Mouse (Mus musculus): ENCODE measurements around the gene Crispld2. TPM values are rescaled to one million over a fixed set of nuclear protein-coding genes. Genes with fewer than 3 reads are reported as not detected.

The Crispld2 gene
- polyA plus RNA-seq, 1 experiment: not detected

GRCm38 (mm10) chr8:120100388-120101067 is 108.3 kb downstream of the Crispld2 start:
- H3K4me3 ChIP-seq (replicated peaks): peak overlapping the region; percentile 89
- no peaks in the 10 kb centered on the region for H3K27me3 ChIP-seq (ENCODE audit: control insufficient read depth)
- H3K9me3 ChIP-seq (ENCODE audit: control insufficient read depth, low read length): no peaks in the 10 kb centered on the region
- peaks cover 52% of the 10 kb centered on the region for H3K4me1 ChIP-seq (ENCODE audit: control insufficient read depth)
- TF ChIP-seq GATA1 (IDR thresholded peaks at IDR 0.05; ENCODE audit: low read length): no peak
- no peak for TF ChIP-seq TAL1 (IDR thresholded peaks at IDR 0.05; ENCODE audit: low read length)
- H3K36me3 ChIP-seq (ENCODE audit: control insufficient read depth): peaks cover 15% of the 10 kb centered on the region

GRCm38 (mm10) chr8:120101068-120101972 is 109.1 kb downstream of the Crispld2 start, which contains the start of gene Zdhhc7:
Zdhhc7 (minus strand) TSS chr8:120101482.
- H3K27me3 ChIP-seq (ENCODE audit: control insufficient read depth): no peaks in the 10 kb centered on the region
- peaks cover 10% of the 10 kb centered on the region for H3K36me3 ChIP-seq (ENCODE audit: control insufficient read depth)
- H3K4me1 ChIP-seq (ENCODE audit: control insufficient read depth): peaks cover 47% of the 10 kb centered on the region
- no peaks in the 10 kb centered on the region for H3K9me3 ChIP-seq (ENCODE audit: control insufficient read depth, low read length)
- TF ChIP-seq TAL1 (IDR thresholded peaks at IDR 0.05; ENCODE audit: low read length) (no peak), GATA1 (IDR thresholded peaks at IDR 0.05; ENCODE audit: low read length) (peak; percentile 23; the same call in 1 of the 2 replicates)
- peak within 1 kb of the TSS; percentile 89 for H3K4me3 ChIP-seq (replicated peaks)

Other genes with a start within 250 kb of the Crispld2 start
- gene Tldc1, start 214.0 kb upstream of the Crispld2 start, polyA plus RNA-seq (2012): 0.09 and 0.23 TPM in 2 replicates
- gene Cotl1, start 151.9 kb upstream of the Crispld2 start, polyA plus RNA-seq (2012): 2.6 and 3.7 TPM in 2 replicates
- gene Klhl36, start 130.2 kb upstream of the Crispld2 start, polyA plus RNA-seq (2012): 0.02 and 0.12 TPM in 2 replicates
- gene Usp10, start 82.1 kb upstream of the Crispld2 start, polyA plus RNA-seq (2012): 7.6 and 8.3 TPM in 2 replicates
- 0.36 TPM in 1 of 2 replicates, not detected in the other for gene Gm20388, start 81.6 kb upstream of the Crispld2 start, polyA plus RNA-seq (2012)
- gene Zdhhc7, start 109.0 kb downstream of the Crispld2 start, polyA plus RNA-seq (2012): 1.8 and 4.0 TPM in 2 replicates
- gene 6430548M08Rik, start 121.7 kb downstream of the Crispld2 start, polyA plus RNA-seq (2012): 0.01 TPM in 2 replicates
- gene Fam92b, start 185.0 kb downstream of the Crispld2 start, polyA plus RNA-seq (2012): not detected in 2 replicates
- gene Gse1, start 236.0 kb downstream of the Crispld2 start, polyA plus RNA-seq (2012): 15.5 and 17.1 TPM in 2 replicates